Mouse (Mus musculus) C2C12 (cell line): Measurements from ENCODE around the gene Arrdc2.

Experiments
- CTCF ChIP-seq: IDR thresholded peaks from one replicate; pipeline ENCODE4 v1.5.1; 2011; ENCODE audit not compliant: control insufficient read depth, insufficient read depth, insufficient read length
- MAX ChIP-seq: IDR thresholded peaks from one replicate; pipeline ENCODE4 v1.6.1; 2011; ENCODE audit warnings: mild to moderate bottlenecking, control low read depth
- MYOD1 ChIP-seq: IDR thresholded peaks from one replicate; pipeline ENCODE4 v1.6.1; 2011; ENCODE audit warnings: low read depth; ENCODE audit not compliant: control insufficient read depth, insufficient read length
- MYOG ChIP-seq: IDR thresholded peaks from one replicate; pipeline ENCODE4 v1.6.1; 2011; ENCODE audit not compliant: control insufficient read depth, insufficient read length; ENCODE audit errors: extremely low read depth
- USF1 ChIP-seq: IDR thresholded peaks from one replicate; pipeline ENCODE4 v1.6.1; 2011; ENCODE audit warnings: low read depth, mild to moderate bottlenecking, control low read depth, moderate library complexity

DNA sequence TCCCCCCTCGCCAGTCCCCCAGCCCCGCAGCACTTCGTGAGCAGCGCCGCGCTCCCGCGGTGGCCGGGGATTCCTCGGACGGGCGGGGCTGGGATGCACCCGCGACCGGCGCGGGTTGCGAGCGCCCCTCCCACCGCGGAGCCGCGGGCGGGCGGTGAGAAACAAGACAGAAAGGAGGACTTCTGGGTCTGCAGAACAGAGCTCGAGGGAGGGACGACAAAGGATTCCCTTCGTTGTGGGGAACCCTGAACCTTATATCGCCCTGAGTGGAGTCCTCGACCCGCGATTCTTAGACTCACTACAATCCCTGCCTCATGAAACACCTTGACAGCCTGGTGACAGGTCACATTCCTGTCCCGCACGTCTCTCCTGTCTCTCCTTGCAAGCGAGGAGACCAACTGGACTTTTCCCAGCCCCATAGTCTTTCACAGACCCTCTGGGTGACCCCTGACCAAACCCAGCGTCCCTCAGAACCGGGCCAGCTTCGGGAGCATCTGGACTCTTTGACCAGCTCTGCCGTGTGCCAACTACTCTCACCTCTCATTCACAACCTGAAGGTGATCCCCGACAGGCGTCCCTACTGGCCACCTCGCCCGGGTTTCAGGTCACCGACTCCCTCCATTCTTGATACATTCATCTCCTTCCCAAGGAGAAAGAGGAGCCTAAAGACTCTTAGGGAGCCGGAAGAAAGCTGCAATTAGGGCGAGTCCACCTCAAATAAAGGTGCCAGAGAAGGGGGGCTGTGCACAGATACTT is 24.6 kb upstream of the Arrdc2 start:
- TF ChIP-seq CTCF (no peak), USF1 (no peak), MAX (no peak), MYOG (no peak), MYOD1 (no peak)
